Comparison of ENCODE assay signal across 8 mouse cellular contexts in the genomic region with DNA sequence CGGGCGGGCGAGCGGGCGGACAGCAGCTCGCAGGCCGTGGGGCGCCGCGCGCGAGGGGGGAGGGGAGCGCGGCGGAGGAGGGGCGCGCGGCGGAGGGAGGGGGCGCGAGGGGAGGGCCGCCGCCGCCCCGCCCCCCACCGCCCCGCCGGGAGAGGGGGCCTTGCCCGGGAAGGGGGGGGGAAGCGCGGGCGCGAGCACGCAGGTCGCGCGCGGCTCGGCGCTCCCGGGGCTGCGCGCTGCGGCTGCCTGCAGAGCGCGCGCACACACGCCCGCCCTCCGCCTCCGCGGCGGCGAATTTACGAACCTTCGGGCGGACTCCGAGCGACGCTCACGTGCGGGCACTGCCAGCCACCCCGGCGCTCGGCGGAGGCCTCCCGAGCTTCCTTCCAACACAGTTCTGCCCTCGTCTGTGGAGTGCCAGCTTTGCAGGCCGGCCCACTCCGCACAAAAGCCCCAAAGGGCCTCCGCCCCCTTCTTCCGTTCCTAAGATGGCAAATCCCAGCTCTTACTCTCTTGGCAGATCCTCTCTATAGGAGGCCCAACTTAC. TPM values are rescaled to one million over a fixed set of nuclear protein-coding genes. Genes with fewer than 3 reads are reported as not detected.
DNase-seq lines count a peak whose midpoint lies in the region; ATAC-seq and TF ChIP-seq lines count a peak whose summit lies in the region.

No protein-coding gene starts in this region.

- 0 out of 2 replicates have a peak, but pooled peaks have one; percentile 6 for TF ChIP-seq POLR2A in cortical plate, adult 2 months (IDR thresholded peaks at IDR 0.05; ENCODE audit: extremely low read depth, insufficient read depth, low read length)

- TF ChIP-seq CTCF in cortical plate, adult 2 months (IDR thresholded peaks at IDR 0.05; ENCODE audit: extremely low read depth, insufficient read depth, low read length), result no peak

- peak overlapping the region; percentile 92 for H3K27ac ChIP-seq in cortical plate, adult 2 months (ENCODE audit: insufficient read depth, low read length)

- H3K4me3 ChIP-seq in cortical plate, adult 2 months (ENCODE audit: insufficient read depth, low read length), result peak overlapping the region; percentile 66

- peak; percentile 29 for ATAC-seq in inflammation-experienced regulatory T-cells, adult 6 months
- ATAC-seq in megakaryocyte progenitor cell, adult 5-6 weeks (replicated peaks; ENCODE audit: poor library complexity), result peak; percentile 19

- DNase-seq in adrenal gland, adult (ENCODE audit: inconsistent age in 2 of 2, low spot score in 1 of 2), result peak; percentile 80 to 89
- peak; percentile 73 for DNase-seq in gastrocnemius, postnatal 10 days
- peak; percentile 41 to 80 for DNase-seq in left cerebral cortex, postnatal 10 days (ENCODE audit: extremely low spot score in 1 of 2, low spot score in 2 of 2)
- peak; percentile 66 for DNase-seq in right cerebral cortex, postnatal 14 days
- peak; percentile 68 to 72 for DNase-seq in urinary bladder, postnatal 4 days (ENCODE audit: low spot score in 2 of 2)

- intact Hi-C loops in left cerebral cortex, postnatal 10 days (cut with DNase I), result no loop called here

- peaks cover 11% of the 10 kb centered on the region; the same call in 1 of the 2 replicates for H3K4me1 ChIP-seq in cortical plate, adult 2 months (ENCODE audit: control insufficient read depth, insufficient read depth, low read length)

RNA-seq across cellular contexts. Expression of a gene that starts 0.6 kb away (rescaled TPM):
- polyA plus RNA-seq in cortical plate, adult 2 months (2012; rRNA removed), result 34.6 and 39.7 TPM in 2 replicates
- 10 to 100 TPM; 23.9 to 25.5 TPM for total RNA-seq in gastrocnemius, postnatal 10 days (2021)
- polyA plus RNA-seq in inflammation-experienced regulatory T-cells, adult 6 months (2017; shearing (Covaris generic)), result 10 to 100 TPM in 2 of 3 experiments, 1 to 10 TPM in 1; 5.0 to 14.6 (median 14.0) TPM
- 10 to 100 TPM; 25.8 to 27.5 TPM for total RNA-seq in left cerebral cortex, postnatal 10 days (2021)
- 6.3 and 10.2 TPM in 2 replicates for total RNA-seq in megakaryocyte progenitor cell, adult 5-6 weeks (2015)
- total RNA-seq in megakaryocyte progenitor cell, adult 5-6 weeks (2017), result 6.4 and 8.1 TPM in 2 replicates

RNA-seq across cellular contexts. Expression of a gene that starts 0.9 kb away (rescaled TPM):
- 51.3 and 57.6 TPM in 2 replicates for polyA plus RNA-seq in cortical plate, adult 2 months (2012; rRNA removed)
- total RNA-seq in gastrocnemius, postnatal 10 days (2021), result 10 to 100 TPM; 42.8 to 52.6 TPM
- polyA plus RNA-seq in inflammation-experienced regulatory T-cells, adult 6 months (2017; shearing (Covaris generic)), result 10 to 100 TPM; 20.3 to 33.3 (median 25.5) TPM
- total RNA-seq in left cerebral cortex, postnatal 10 days (2021), result 10 to 100 TPM; 53.2 to 56.7 TPM
- 19.7 and 28.7 TPM in 2 replicates for total RNA-seq in megakaryocyte progenitor cell, adult 5-6 weeks (2015)
- 28.3 and 29.5 TPM in 2 replicates for total RNA-seq in megakaryocyte progenitor cell, adult 5-6 weeks (2017)

RNA-seq across cellular contexts. Expression of a gene that starts 27.8 kb away (rescaled TPM):
- 0.86 and 1.5 TPM in 2 replicates for polyA plus RNA-seq in cortical plate, adult 2 months (2012; rRNA removed)
- total RNA-seq in gastrocnemius, postnatal 10 days (2021), result 1 to 10 TPM in 1 of 2 experiments, under 1 TPM in 1; 0.59 to 1.3 TPM
- 100 to 1,000 TPM; 364 to 513 (median 397) TPM for polyA plus RNA-seq in inflammation-experienced regulatory T-cells, adult 6 months (2017; shearing (Covaris generic))
- 1 to 10 TPM in 1 of 2 experiments, under 1 TPM in 1; 0.71 to 1.3 TPM for total RNA-seq in left cerebral cortex, postnatal 10 days (2021)
- 26.6 and 29.2 TPM in 2 replicates for total RNA-seq in megakaryocyte progenitor cell, adult 5-6 weeks (2015)
- 36.7 and 44.6 TPM in 2 replicates for total RNA-seq in megakaryocyte progenitor cell, adult 5-6 weeks (2017)

RNA-seq across cellular contexts. Expression of a gene that starts 53.4 kb away (rescaled TPM):
- polyA plus RNA-seq in cortical plate, adult 2 months (2012; rRNA removed), result 11.3 and 12.3 TPM in 2 replicates
- total RNA-seq in gastrocnemius, postnatal 10 days (2021), result 10 to 100 TPM; 12.4 to 22.2 TPM
- 10 to 100 TPM; 15.5 to 18.4 (median 18.3) TPM for polyA plus RNA-seq in inflammation-experienced regulatory T-cells, adult 6 months (2017; shearing (Covaris generic))
- 10 to 100 TPM in 1 of 2 experiments, 1 to 10 TPM in 1; 9.3 to 11.4 TPM for total RNA-seq in left cerebral cortex, postnatal 10 days (2021)
- total RNA-seq in megakaryocyte progenitor cell, adult 5-6 weeks (2015), result 4.1 and 4.8 TPM in 2 replicates
- total RNA-seq in megakaryocyte progenitor cell, adult 5-6 weeks (2017), result 3.9 and 4.2 TPM in 2 replicates

RNA-seq across cellular contexts. Expression of a gene that starts 53.6 kb away (rescaled TPM):
- 0.17 and 0.28 TPM in 2 replicates for polyA plus RNA-seq in cortical plate, adult 2 months (2012; rRNA removed)
- total RNA-seq in gastrocnemius, postnatal 10 days (2021), result under 1 TPM; 0.14 to 0.27 TPM
- polyA plus RNA-seq in inflammation-experienced regulatory T-cells, adult 6 months (2017; shearing (Covaris generic)), result 1 to 10 TPM in 2 of 3 experiments, under 1 TPM in 1; 0.94 to 4.9 (median 1.3) TPM
- under 1 TPM in 1 of 2 experiments, not detected in 1; 0.16 TPM for total RNA-seq in left cerebral cortex, postnatal 10 days (2021)
- 0.73 and 1.9 TPM in 2 replicates for total RNA-seq in megakaryocyte progenitor cell, adult 5-6 weeks (2015)
- total RNA-seq in megakaryocyte progenitor cell, adult 5-6 weeks (2017), result 1.2 and 3.3 TPM in 2 replicates

Comparison
In these comparisons a context has a peak if more than half of its experiments do, and no peak if none do; other contexts are left out.
1. Peak in every context shown above with its lines: DNase-seq, ATAC-seq, H3K4me3 ChIP-seq and H3K27ac ChIP-seq.
2. RNA of a gene that starts 27.8 kb away (total RNA-seq): 26.6 to 44.6 TPM in megakaryocyte progenitor cell, adult 5-6 weeks; 0.59 to 1.3 TPM in gastrocnemius, postnatal 10 days and 0.71 to 1.3 TPM in left cerebral cortex, postnatal 10 days; every median in the first group is over 10 times any median in the second.